Mouse (Mus musculus) spleen, postnatal 4 days (tissue): ENCODE measurements around the gene Ranbp17.

ENCODE experiments used
- DNase-seq, 2 experiments: peaks; one replicate each; pipeline ENCODE4 v3.0.0; 2022; ENCODE audit warnings: low spot score in 2 of 2

Gene Ranbp17

DNA sequence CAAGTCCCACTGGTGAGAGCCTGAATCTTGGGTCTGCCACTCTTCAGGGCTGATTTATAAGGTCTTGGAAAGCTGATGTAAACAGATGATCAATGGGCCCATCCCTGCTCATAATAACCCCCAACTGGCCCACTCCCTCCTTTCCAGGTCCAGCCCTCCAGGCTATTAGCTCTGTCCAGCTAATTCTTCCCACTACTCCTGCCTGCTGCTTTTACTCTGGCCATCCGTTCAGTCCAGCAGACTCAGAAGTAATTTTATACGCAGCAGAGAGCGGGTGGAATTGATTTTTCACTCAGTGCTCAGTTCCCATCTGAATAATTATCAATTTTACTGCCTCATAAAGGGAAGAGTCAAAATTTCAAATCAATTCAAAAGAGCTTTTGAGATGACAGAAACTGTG, 273.3 kb downstream of the Ranbp17 start:
- no peak for DNase-seq

DNA sequence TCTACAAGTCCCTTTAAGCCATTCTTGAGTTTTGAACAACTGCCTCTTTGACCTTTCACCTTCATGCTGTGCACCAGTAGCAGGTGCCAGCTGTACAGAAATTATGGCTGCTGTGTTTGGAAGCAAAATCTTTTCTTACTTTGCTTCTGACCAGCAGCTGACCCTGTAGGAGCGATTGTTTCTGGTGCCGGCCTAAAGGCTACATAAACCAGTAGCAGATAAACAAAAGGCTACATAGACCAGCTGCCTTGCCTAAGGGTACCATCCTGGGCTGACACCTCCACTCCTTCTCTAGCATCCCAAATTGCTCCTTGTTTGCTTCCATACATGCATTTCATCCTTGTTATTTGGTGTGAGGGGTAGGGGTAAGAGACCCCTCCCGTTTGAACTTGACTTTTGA, 279.4 kb downstream of the Ranbp17 start:
- no peak for DNase-seq

DNA sequence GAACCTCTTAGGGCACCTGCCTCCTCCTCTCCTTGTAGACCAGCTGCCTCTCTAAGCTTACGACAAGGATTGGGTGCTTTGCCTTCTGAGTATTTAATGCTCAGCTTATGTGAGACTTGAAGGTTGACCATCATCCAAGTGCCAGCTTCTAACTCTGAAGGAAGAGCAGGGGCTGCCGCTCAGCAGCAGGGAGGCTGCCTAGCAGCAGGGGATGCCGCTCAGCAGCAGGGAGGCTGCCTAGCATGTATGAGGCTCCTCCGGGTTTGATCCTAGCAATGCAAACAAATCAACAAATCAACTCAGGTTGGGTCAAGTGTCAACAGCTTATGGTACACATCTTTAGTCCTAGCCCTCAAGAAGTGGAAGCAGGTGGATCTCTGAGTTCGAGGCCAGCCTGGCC, 281.5 kb downstream of the Ranbp17 start:
- no peak for DNase-seq

DNA sequence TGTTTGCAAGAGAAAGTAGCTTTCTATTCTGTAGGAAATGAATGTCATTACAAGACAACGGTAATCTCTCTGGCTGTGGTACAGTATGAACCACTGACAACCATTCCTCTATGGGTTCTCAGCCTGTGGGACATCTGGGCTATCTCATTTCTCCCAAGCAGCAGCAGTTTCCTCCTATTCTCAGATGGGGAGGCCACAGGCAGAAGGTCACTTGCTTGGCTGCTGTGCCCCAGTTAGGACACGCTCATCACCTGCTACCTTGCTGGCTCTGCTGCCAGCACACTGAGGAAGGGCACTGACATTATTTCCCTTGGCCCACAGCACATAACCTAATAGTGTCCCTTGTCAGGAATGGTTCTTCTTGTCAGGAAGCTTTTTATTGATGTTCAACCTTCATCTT, 285.4 kb downstream of the Ranbp17 start:
- no peak for DNase-seq

DNA sequence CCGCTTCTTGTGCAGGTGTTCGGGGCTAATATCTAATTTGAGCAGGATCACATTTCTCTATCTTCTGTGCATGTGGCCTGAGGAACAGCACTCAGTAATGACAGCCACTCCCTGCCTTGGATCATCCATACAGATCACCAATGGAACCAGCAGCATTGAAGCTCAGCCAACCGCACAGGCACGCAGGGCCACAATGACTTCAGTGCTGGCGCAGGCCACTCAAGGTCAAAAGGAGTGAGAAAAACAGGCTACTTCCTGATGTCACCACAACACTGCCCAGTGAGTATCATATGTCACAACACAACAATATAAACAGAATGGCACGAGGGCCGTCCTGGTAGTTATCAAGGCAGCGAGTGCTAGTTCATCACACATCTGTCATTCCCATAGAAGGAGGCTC, 287.0 kb downstream of the Ranbp17 start:
- no peak for DNase-seq

DNA sequence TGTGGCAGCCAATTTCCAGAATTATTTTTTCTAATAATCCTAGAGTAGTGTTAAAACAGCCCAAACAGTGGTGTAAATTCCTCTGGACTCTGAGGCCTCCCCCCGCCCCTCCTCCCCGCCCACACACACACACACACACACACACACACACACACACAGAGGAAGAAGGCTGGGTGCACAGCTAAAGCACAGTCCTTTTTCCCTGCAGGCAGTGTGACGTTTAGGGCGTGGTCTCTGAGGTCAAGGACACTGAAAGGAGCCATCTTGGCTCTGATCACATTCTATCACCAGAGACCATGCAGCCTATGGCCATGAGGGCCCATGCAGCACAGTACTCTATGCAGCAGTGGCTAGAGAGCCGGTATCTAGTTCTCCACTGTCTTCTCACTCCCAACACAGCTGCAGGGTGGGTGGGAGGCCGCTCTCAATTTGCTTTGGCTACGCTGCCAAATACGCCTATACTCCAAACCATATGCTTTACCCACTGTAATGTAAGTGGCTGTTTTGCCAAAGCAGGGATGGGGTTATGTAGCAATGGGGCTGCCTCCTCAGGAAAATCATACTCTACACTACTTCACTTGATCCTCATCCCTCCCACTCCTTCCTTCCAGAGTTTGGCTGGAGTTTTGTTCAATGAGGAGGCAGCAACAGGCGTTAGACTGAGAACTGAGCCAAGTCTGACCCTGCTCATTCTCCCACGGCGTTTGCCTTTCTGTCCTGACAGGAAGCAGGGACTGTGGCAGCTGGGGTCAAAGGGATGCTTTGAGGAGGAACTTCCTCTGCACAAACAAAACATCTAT, 291.8 kb downstream of the Ranbp17 start:
- DNase-seq: no peak

DNA sequence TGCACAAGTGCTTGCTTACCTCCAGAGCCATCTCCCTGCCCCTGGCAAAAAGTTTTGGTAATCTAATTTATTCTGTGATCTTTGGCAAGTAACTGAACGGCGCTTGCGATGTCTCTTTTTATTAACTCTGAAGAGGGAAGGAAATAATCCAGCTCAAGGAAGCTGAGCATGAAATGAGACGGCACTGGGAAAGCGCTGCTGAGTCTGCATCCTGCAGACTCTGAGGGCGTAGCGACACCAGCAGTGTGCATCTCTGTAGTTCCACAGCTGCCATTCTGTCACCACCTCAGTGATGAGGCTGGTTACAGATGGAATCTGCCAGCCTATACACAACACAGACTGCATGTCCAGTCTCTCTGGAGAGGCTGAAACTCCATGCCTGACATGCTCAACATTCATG, 292.8 kb downstream of the Ranbp17 start:
- DNase-seq: no peak

DNA sequence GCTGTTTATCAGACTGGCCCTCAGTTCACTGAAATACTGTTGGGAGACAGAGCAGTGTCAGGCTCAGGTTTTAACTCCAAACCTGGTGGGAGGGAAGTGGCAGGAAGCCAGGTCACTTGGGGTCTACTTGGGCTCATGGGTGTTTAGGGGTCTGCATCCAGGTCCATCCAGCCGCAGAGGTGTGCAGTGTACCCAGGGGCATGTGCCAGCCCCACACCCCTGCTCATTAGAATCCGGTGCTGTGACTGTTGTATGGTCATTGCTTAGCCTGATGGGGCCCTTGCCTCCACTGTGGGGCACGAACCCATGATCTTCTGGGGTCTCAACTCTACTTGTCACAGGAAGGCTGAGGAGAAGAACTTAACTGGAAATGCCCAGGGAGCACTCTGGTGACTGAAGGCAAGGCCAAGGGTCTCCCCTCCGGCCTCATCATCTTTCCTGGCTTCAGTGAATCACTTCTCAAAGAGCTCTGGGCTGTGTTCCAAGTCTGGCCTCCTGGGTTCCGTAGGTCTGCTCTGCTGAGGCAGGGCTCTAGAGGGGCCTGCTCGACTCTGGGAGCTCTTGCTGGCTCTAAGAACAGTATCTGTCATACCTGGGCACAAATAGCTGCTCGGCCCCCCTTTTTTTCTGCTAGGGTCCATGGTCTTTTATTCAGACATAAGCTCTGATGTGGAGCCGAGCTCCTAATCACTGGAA, 296.0 kb downstream of the Ranbp17 start:
- no peak for DNase-seq

DNA sequence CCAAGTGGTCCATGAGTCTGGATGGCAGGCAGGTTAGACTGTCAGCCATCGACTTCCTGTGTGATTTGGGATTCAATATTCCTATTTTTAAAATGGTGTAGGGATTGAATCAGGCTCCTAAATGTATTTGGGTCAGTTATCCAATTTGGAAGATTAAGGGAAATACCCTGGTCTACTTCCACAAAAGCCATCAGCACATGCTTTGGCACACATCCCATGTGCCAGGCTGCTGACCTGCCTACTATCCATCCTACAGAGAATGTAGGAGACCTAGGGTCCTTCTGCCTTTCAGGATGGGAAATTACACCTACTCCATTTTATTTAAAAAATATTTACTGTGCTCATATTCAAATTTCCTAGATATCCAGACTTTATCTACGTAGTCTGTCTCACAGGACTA, 306.1 kb downstream of the Ranbp17 start:
- no peak for DNase-seq

DNA sequence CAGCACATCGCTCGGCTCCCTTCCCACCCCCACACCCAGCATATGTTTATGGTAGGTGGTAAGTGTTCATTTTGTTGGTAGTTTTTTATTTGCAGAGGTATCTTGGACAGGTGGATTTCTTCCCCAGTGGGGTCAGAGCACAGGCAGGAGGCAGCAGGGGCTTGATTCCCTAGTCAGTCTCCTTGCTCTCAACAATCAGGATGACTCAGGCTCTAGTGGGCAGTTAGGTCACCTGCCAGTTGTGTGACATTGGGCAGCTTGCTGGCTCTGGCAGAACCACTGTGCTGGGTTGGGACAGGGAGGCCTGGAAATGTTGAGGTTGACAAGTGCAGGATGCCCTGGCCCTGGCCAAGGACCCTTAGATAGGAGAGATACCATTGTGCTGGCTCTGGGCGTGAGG, 308.6 kb downstream of the Ranbp17 start:
- DNase-seq: no peak

DNA sequence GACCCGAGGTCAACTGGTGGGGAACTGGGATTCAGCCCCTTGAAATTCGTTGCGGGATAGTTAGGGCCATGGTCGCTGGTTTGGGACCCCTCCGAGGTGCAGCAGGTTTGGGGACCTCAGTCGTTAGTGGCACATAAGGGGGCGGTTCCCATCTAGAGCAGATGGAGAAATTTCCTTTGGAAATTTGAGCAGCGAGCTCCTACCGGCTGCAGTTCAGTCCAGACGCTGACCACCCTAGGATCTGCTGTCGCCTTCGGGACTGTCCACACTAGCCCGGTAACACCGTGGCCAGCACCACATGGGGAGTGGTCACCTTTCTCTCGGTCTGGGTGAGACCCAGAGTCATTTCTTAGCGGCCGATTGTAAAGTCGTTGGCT, 309.2 kb downstream of the Ranbp17 start:
- DNase-seq: no peak

DNA sequence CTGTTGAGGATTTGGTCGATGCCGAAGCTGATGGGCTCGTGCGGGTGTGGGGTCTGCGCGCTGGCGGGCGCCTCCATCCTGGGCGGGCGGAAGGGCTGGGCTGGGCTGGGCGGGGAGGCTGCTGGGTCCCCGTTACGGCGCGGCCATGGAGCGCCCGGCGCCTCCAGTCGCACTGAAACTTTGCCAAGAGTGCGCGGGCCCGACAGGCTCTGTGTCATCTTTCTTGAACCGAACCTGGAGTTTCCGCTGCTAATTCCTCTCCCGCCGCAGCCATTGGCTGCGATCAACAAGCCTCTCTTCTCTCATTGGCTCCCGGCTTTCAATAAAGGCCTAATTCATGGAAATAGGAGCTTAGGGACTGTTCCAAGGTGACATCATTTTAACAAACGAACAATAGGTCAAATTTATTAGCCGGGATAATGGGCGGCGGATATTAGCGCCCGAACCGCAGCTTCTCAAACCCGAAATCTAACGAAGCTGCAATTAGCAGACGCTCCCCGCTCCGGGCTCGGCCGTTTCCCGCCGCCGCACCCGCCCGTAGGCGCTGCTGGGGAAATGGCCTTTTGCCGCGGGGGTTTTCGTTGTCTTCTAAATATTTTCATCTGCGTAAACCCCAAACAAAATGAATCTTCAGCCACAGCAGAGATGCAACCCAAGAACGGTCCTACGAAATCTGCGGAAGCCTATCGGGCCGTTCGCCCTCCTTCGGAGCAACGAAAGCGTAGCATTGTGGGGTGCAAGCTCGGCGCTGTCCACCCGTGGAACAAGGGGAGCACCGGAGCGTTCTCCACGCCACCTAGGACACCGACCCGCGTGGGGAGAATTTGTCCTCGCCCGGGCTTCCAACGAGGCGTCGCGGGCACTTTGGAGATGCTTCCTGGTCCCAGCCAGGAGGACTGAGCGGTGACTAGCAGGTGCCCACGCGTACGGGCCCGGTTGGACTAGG, 309.9 kb downstream of the Ranbp17 start, which contains the start of gene Tlx3:
Gene Tlx3, minus strand, starts transcription at position 207 of the 946 bp plus-strand sequence.
- DNase-seq: peak in 1 of 2 experiments; percentile 60

DNA sequence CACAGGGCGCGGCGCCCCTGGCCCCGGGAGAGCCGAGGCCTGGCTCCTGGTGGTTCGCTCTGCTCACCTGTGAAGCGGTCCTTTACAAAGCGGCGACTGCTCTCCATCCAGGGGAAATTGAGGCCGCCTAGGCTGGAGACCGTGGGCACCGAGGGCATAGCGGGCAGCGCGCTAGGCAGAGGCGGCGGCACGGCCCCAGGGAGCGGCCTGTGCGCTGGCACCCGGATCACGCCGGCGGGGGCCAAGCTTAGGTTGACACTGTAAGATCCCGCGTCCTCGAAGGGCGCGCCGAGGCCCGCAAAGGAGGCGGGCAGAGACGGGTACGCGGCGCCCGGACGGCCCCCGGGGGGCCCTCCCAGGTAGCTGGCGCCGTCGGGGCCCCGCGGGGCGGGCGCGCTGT, 310.6 kb downstream of the Ranbp17 start:
- DNase-seq: peak in 1 of 2 experiments; percentile 55

DNA sequence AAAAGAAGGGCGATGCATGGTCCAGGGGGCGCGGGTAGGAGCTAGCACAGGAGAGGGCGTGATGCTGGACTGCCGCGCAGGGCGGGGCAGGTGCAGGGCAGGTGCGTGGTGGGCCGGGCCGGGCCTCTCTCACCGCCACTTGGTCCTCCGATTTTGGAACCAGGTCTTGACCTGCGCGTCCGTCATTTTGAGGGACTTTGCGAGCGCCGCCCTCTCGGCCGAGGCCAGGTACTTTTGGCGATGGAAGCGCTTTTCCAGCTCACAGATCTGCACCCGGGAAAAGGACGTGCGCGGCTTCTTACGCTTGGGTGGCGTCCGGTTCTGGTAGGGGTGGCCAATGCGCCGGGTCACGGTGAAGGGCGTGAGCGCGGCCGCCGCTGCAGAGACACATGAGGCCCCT, 311.2 kb downstream of the Ranbp17 start:
- peak in 1 of 2 experiments; percentile 63 for DNase-seq

DNA sequence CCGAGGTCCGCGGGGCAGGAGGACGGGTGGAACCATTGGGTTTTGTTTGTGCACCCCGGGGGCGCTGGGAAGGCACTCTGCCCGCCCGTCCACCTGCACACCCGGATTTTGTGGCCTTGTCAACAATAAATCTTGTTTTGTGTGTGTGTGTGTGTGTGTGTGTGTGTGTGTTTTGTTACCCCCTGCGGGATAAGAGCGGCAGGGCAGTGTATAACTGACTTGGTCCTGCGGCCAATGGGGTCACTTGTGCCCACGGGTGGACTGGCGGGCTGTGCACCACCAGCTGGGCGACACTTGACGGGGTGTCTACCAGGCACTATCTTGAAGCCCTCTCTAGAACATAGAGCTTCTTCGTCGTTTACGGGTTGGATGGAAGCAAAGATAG, 311.9 kb downstream of the Ranbp17 start:
- DNase-seq: peak in 1 of 2 experiments; percentile 56

DNA sequence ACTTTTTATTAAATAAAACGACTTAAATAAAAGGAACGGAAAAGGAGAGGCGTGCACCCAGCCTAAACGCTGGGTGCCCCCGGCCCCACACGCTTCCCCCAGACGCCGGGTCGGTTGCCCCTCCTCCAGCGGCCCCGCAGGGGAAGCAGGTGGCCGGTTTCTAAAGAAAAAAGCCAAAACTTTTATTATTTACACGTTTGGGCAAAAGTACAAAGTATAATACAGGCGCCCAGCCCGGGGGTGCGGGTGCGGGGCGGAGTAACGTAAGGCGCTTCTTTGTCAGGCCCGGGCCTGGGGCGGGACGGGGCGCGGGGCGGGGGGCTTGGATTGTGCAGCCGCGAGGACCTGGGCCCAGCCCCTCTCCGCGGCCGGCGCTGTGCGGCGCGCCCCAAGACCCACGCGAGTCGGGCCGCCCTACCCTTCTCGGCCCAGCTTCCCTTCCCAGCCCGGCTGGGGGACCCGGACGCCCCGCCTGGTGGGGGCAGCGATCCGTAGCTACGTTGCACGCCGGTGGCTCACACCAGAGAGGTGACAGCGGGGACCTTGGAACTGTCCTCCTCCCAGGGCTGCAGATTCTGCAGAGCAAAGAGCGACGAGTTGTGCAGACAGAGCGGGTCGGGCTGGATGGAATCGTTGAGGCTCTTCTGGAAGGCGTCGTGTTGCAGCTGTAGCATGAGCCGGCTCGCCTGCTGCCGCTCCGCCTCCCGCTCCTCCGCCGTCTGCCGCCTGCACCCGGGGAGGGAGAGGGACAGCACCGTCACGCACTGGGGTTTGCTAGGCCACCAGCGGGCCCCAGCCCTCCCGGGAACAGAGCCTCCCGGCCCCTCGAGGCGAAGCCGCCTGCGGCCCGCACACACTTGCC, 312.6 kb downstream of the Ranbp17 start:
- peak in 1 of 2 experiments; percentile 64 for DNase-seq

DNA sequence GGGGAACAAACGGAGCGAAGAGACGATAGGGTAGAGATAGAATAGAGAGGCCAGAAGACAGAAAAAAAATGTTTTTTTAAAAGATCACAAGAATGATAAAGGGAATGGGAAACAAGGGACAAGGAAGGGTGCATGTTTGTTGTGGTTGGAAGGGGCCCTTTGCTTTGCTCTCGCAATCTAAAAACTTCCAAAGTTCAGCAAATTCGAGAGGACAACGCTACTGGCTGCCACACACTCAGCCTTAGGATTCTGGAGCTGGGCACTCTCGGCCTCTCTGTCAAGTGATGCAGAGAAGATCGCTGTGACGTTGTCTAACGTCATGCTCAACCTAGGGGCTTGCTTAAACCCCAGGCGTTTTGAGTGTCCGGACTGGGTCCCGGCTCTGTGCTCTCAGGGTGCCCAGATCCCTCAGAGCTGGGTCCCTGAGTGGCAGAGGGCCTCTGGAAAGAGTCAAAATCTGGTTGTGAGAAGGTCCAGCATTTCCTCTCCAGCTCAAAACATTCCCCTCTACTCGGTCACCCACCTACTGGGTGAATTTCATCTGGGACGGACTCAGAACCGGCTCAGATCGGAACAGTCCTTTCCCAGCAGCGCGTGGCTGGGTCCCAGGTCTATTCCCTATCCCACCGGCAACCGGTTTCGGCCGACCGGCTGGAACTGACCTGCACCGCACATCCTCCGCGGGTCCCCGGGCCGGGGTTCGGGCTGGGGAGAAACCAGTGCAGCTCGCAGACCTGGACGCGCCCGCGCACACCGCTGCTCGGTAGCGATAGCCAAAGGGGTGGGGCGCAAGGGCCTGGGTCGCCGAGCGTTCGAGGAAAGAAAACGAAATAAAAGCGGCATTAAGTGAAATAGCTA, 313.4 kb downstream of the Ranbp17 start:
- DNase-seq: peak in 1 of 2 experiments; percentile 62

DNA sequence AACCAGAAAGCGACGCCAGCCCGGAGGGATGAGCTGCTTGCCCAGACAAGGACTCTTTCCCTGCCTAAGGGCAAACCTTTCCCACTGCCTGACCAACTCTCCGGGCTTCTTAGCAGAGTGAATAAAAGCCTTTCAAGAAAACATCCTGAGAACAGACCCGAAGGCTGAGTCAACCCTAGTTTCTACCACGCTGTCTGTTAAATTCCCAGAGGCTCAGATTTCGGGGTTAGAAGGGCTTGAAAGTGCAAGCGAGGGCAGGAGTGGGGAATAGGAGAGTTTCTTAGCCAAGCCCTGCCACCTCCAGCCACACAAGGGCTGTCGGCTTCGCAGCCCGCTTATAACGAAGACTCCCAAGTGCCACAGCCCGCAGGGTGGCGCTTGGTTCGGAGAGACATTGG, 314.4 kb downstream of the Ranbp17 start:
- DNase-seq: no peak

DNA sequence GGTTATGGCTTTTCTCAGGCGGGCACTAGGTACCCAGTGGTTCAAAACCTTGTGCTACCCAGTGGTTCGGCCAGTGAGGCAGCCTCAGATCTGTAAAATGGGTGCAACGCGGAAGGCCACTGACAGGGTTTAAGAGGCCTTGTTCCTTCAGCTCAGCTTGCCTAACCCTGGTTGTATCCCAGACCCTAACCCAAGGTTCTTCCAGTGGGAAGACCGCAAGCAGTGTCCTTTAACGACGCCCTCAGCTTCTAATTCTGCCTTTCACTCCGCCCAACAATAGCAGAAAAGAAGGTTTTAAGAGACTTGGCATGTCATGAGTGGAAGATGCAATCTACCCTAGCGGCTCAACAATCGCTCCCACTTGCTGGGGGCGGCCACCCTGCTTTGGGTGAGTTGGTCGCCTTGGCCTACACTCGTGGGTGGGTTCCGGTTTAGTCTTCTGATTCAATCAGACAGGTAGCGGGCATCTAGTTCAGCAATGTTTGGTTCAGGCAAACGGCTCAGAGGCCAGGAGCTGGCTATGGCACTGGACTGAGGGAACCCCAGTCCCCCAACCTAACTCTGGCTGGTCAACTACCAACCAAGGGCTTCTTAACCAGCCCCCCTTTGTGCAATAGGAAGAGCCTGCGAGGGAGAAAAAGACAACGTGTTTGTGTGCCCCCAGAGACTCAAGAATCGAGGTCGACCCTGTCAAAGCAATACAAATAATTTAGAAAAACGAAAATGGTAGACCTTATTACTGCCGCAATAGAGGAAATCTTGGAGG, 315.0 kb downstream of the Ranbp17 start:
- no peak for DNase-seq
